Mouse (Mus musculus): Measurements from ENCODE around the gene Clrn2. TPM values are rescaled to one million over a fixed set of nuclear protein-coding genes. Genes with fewer than 3 reads are reported as not detected.

Clrn2 gene
- polyA plus RNA-seq, 1 experiment from 2014 or later, result 0.35 TPM

DNA sequence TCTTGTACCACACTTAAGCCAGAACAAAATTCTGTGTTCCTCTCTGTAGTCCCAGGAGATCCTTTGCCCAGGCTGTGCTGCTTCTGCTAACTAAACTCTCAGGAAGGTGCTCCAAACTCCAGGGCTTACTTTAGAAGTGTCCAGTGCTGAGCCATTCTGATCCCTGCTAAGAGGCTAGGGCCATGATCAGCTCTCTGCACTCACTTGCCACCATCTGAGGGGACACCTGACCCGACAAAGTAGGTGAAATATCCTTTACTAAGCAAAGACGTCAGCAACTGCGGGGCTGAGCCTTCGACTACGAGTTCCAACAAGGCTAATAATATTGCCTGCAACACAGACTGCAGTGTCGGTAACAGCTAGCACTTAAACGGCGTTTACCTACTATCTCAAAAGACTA, 4.3 kb upstream of the Clrn2 start:
- Histone ChIP-seq H3K4me1 (replicated peaks; ENCODE audit: control insufficient read depth, insufficient read depth, low read length) (peaks cover 17% of the 10 kb centered on the region), H3K4me3 (replicated peaks; ENCODE audit: low read length) (peak overlapping the region; percentile 63), H3K9ac (peak overlapping the region; percentile 67), H3K4me2 (replicated peaks) (peak overlapping the region; percentile 98), H3K9me3 (ENCODE audit: control insufficient read depth, low read length) (no peaks in the 10 kb centered on the region), H3K27me3 (ENCODE audit: control insufficient read depth, insufficient read depth, low read length) (no peaks in the 10 kb centered on the region), H3K36me3 (replicated peaks; ENCODE audit: control insufficient read depth, insufficient read depth) (no peaks in the 10 kb centered on the region), H3K27ac (no peak overlapping the region)
- ATAC-seq (ENCODE audit: low FRiP score) (no peak), DNase-seq (ENCODE audit: low spot score) (no peak)
- WGBS, result 10% methylated on average over 8 of the region's 8 CpGs

- peaks cover 17% of the 10 kb centered on the region for H3K4me1 ChIP-seq (replicated peaks; ENCODE audit: control insufficient read depth, insufficient read depth, low read length)
- peak; percentile 96 for DNase-seq (ENCODE audit: low spot score)
These were observed 3.5 kb upstream of the Clrn2 start, which contains the start of gene Qdpr for GRCm38 (mm10) chr5:45449831-45450716. Gene Qdpr, minus strand, starts transcription at chr5:45450236.

DNA sequence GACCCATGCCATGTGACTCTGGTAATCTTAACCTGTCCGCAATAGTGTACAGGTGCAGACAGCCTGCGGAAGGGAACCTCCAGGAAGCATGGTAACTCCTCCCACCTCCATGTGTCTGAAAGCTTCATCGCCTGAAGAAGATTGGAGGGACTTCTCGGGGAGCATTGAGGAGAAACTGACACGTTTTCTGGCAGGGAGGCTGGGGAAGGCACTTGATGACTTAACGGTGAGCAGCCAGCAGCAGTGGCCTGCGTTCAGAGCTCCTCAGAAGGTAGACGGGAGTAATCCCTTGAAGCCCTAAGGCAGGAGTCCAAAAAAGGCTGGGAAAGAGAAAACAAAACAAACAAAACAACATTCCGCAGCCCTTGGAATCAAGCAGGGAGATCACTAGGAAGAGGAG, 905 bp downstream of the Clrn2 start:
- Histone ChIP-seq H3K4me2 (replicated peaks) (no peak overlapping the region), H3K4me1 (replicated peaks; ENCODE audit: control insufficient read depth, insufficient read depth, low read length) (peaks cover 1% of the 10 kb centered on the region; the same call in 1 of the 2 replicates), H3K27me3 (ENCODE audit: control insufficient read depth, insufficient read depth, low read length) (no peaks in the 10 kb centered on the region), H3K36me3 (replicated peaks; ENCODE audit: control insufficient read depth, insufficient read depth) (no peaks in the 10 kb centered on the region), H3K9me3 (ENCODE audit: control insufficient read depth, low read length) (no peaks in the 10 kb centered on the region), H3K9ac (no peak overlapping the region), H3K4me3 (replicated peaks; ENCODE audit: low read length) (no peak overlapping the region), H3K27ac (no peak overlapping the region)
- 52% methylated on average over 9 of the region's 9 CpGs for WGBS
- DNase-seq (ENCODE audit: low spot score) (no peak), ATAC-seq (ENCODE audit: low FRiP score) (no peak)

More at GRCm38 (mm10) chr5:45449831-45450716, 3.5 kb upstream of the Clrn2 start, which contains the start of gene Qdpr:
- under 1% methylated on average over 69 of the region's 70 CpGs for WGBS
- peak; percentile 100 for ATAC-seq (ENCODE audit: low FRiP score)
- H3K36me3 ChIP-seq (replicated peaks; ENCODE audit: control insufficient read depth, insufficient read depth), result no peaks in the 10 kb centered on the region
- peak within 1 kb of the TSS; percentile 67 for H3K9ac ChIP-seq
- peak within 1 kb of the TSS; percentile 98 for H3K4me2 ChIP-seq (replicated peaks)
- peak within 1 kb of the TSS; percentile 63 for H3K4me3 ChIP-seq (replicated peaks; ENCODE audit: low read length)
- H3K27me3 ChIP-seq (ENCODE audit: control insufficient read depth, insufficient read depth, low read length), result no peaks in the 10 kb centered on the region
- no peaks in the 10 kb centered on the region for H3K9me3 ChIP-seq (ENCODE audit: control insufficient read depth, low read length)
- peak within 1 kb of the TSS; percentile 61; the same call in 1 of the 2 replicates for H3K27ac ChIP-seq

GRCm38 (mm10) chr5:45472880-45473450, 19.4 kb downstream of the Clrn2 start:
- ATAC-seq (ENCODE audit: low FRiP score), result no peak
- WGBS, result 55% methylated on average over 7 of the region's 7 CpGs
- Histone ChIP-seq H3K4me1 (replicated peaks; ENCODE audit: control insufficient read depth, insufficient read depth, low read length) (no peaks in the 10 kb centered on the region), H3K36me3 (replicated peaks; ENCODE audit: control insufficient read depth, insufficient read depth) (no peaks in the 10 kb centered on the region), H3K27me3 (ENCODE audit: control insufficient read depth, insufficient read depth, low read length) (no peaks in the 10 kb centered on the region), H3K4me2 (replicated peaks) (no peak overlapping the region), H3K4me3 (replicated peaks; ENCODE audit: low read length) (no peak overlapping the region), H3K27ac (no peak overlapping the region), H3K9ac (no peak overlapping the region), H3K9me3 (ENCODE audit: control insufficient read depth, low read length) (no peaks in the 10 kb centered on the region)
- no peak for DNase-seq (ENCODE audit: low spot score)

GRCm38 (mm10) chr5:45473521-45473920, 20.0 kb downstream of the Clrn2 start:
- Histone ChIP-seq H3K27me3 (ENCODE audit: control insufficient read depth, insufficient read depth, low read length) (no peaks in the 10 kb centered on the region), H3K36me3 (replicated peaks; ENCODE audit: control insufficient read depth, insufficient read depth) (no peaks in the 10 kb centered on the region), H3K27ac (no peak overlapping the region), H3K9ac (no peak overlapping the region), H3K4me1 (replicated peaks; ENCODE audit: control insufficient read depth, insufficient read depth, low read length) (no peaks in the 10 kb centered on the region), H3K4me2 (replicated peaks) (no peak overlapping the region), H3K4me3 (replicated peaks; ENCODE audit: low read length) (no peak overlapping the region), H3K9me3 (ENCODE audit: control insufficient read depth, low read length) (no peaks in the 10 kb centered on the region)
- ATAC-seq (ENCODE audit: low FRiP score) (no peak), DNase-seq (ENCODE audit: low spot score) (no peak)
- 73% methylated on average over 1 of the region's 1 CpGs for WGBS

- H3K4me3 ChIP-seq (replicated peaks; ENCODE audit: low read length), result no peak overlapping the region
- 37% methylated on average over 6 of the region's 6 CpGs for whole genome bisulfite sequencing
- no peaks in the 10 kb centered on the region for H3K36me3 ChIP-seq (replicated peaks; ENCODE audit: control insufficient read depth, insufficient read depth)
- H3K27me3 ChIP-seq (ENCODE audit: control insufficient read depth, insufficient read depth, low read length), result no peaks in the 10 kb centered on the region
- H3K27ac ChIP-seq, result no peak overlapping the region
- DNase-seq (ENCODE audit: low spot score) (peak; percentile 93), ATAC-seq (ENCODE audit: low FRiP score) (no peak)
- no peak overlapping the region for H3K9ac ChIP-seq
- no peaks in the 10 kb centered on the region for H3K9me3 ChIP-seq (ENCODE audit: control insufficient read depth, low read length)
- H3K4me2 ChIP-seq (replicated peaks), result no peak overlapping the region
- H3K4me1 ChIP-seq (replicated peaks; ENCODE audit: control insufficient read depth, insufficient read depth, low read length), result no peaks in the 10 kb centered on the region
These were observed 20.7 kb downstream of the Clrn2 start for GRCm38 (mm10) chr5:45474215-45474614.

DNA sequence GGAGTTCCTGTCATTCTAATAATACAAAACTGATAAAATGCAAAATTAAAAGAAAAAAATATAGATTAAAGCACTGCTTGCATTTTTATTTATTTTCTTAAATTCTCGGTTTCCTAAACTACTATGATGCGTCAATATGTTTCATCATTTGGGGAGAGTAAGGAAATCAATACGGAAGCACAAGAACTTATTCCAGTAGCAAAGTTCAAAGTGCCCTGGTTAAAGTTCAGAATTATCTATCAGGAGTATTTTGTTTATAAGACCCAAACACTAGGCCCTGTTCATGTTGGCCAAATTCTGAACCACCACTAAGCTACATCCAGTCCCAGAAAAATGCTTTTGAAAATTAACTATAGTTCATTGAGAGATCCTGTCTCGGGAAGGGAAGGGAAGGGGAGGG, 21.2 kb downstream of the Clrn2 start:
- Histone ChIP-seq H3K4me3 (replicated peaks; ENCODE audit: low read length) (no peak overlapping the region), H3K27ac (no peak overlapping the region), H3K4me1 (replicated peaks; ENCODE audit: control insufficient read depth, insufficient read depth, low read length) (no peaks in the 10 kb centered on the region), H3K9ac (no peak overlapping the region), H3K4me2 (replicated peaks) (no peak overlapping the region), H3K36me3 (replicated peaks; ENCODE audit: control insufficient read depth, insufficient read depth) (no peaks in the 10 kb centered on the region), H3K27me3 (ENCODE audit: control insufficient read depth, insufficient read depth, low read length) (no peaks in the 10 kb centered on the region), H3K9me3 (ENCODE audit: control insufficient read depth, low read length) (no peaks in the 10 kb centered on the region)
- no peak for DNase-seq (ENCODE audit: low spot score)
- ATAC-seq (ENCODE audit: low FRiP score), result no peak
- WGBS, result 74% methylated on average over 3 of the region's 4 CpGs

DNA sequence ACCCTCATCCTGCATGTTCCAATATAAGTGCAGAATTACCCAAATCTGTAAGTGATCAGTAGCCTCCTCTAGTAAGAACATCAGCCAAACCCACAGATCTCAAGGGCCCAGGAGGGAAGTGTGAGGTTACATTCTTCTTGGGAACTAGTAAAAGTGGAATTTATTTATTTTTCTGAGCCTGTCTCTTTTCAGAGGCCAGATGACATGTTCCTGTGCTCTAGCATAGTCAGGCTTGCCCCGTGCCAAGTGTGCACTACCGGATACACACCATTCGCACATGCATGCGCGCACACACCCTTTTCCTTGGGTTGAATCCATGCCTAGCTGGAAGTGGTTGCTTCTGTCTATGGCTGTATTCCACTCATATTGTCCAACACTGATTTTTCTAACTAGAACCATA, 22.2 kb downstream of the Clrn2 start:
- Histone ChIP-seq H3K27ac (no peak overlapping the region), H3K9ac (no peak overlapping the region), H3K4me3 (replicated peaks; ENCODE audit: low read length) (no peak overlapping the region), H3K27me3 (ENCODE audit: control insufficient read depth, insufficient read depth, low read length) (no peaks in the 10 kb centered on the region), H3K9me3 (ENCODE audit: control insufficient read depth, low read length) (no peaks in the 10 kb centered on the region), H3K4me1 (replicated peaks; ENCODE audit: control insufficient read depth, insufficient read depth, low read length) (no peaks in the 10 kb centered on the region), H3K36me3 (replicated peaks; ENCODE audit: control insufficient read depth, insufficient read depth) (no peaks in the 10 kb centered on the region), H3K4me2 (replicated peaks) (no peak overlapping the region)
- WGBS, result 88% methylated on average over 5 of the region's 5 CpGs
- no peak for ATAC-seq (ENCODE audit: low FRiP score)
- no peak for DNase-seq (ENCODE audit: low spot score)

- no peaks in the 10 kb centered on the region for H3K36me3 ChIP-seq (replicated peaks; ENCODE audit: control insufficient read depth, insufficient read depth)
- no peaks in the 10 kb centered on the region for H3K9me3 ChIP-seq (ENCODE audit: control insufficient read depth, low read length)
- no peak overlapping the region for H3K4me3 ChIP-seq (replicated peaks; ENCODE audit: low read length)
- H3K9ac ChIP-seq, result no peak overlapping the region
- no peak overlapping the region for H3K27ac ChIP-seq
- H3K4me2 ChIP-seq (replicated peaks), result no peak overlapping the region
- H3K4me1 ChIP-seq (replicated peaks; ENCODE audit: control insufficient read depth, insufficient read depth, low read length), result no peaks in the 10 kb centered on the region
- DNase-seq (ENCODE audit: low spot score), result peak; percentile 43
- H3K27me3 ChIP-seq (ENCODE audit: control insufficient read depth, insufficient read depth, low read length), result no peaks in the 10 kb centered on the region
- WGBS, result 25% methylated on average over 6 of the region's 6 CpGs
- ATAC-seq (ENCODE audit: low FRiP score), result peak; percentile 41; the same call in 1 of the 2 replicates
These were observed 22.7 kb downstream of the Clrn2 start for GRCm38 (mm10) chr5:45476288-45476687.
